Mouse (Mus musculus) gastrocnemius, adult 8-10 months (tissue): ENCODE data around the gene Nr3c2. TPM values are rescaled to one million over a fixed set of nuclear protein-coding genes. Genes with fewer than 3 reads are reported as not detected.

Source experiments
- DNase-seq, 2 experiments: peaks; one replicate each; pipeline ENCODE4 v3.0.0; 2022; ENCODE audit warnings: low spot score in 2 of 2
- total RNA-seq, 4 experiments: library from RNA; stranded (reverse); gene quantifications; 2 replicates each; pipeline ENCODE4 v1.2.4; 2022

Nr3c2 gene
- total RNA-seq, 4 experiments from 2014 or later, result 12.7 to 14.8 (median 13.1) TPM

- no peak for DNase-seq
Measured at GRCm38 (mm10) chr8:77051399-77052275, 152.4 kb downstream of the Nr3c2 start.

DNA sequence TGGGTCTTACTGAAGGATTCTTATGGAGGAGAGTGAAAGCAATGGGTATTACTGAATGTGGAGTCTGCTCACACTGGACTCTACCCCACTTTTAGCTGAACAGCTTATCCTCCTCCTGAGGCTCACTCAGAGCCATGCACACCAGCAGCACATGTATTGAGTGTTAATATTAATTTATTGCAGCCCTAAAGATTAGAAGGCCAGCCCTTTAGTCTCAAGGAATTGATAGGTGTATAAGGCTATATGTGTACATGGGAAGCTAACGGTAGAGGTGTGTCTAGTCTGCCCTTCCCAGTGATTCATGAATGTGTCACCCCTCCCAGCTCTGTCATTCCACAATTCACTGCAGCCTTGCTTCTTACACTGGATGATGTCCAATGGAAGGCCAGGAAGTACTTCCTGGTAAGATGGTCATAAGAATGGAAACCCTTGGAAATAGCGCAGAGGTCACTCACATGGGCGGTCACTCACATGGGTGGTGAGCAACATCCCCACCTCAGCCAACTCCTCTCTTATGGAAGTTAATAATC, 156.3 kb downstream of the Nr3c2 start:
- no peak for DNase-seq

GRCm38 (mm10) chr8:77056853-77057252, 157.6 kb downstream of the Nr3c2 start:
- DNase-seq, result no peak

GRCm38 (mm10) chr8:77082687-77083086, 183.4 kb downstream of the Nr3c2 start:
- no peak for DNase-seq

DNA sequence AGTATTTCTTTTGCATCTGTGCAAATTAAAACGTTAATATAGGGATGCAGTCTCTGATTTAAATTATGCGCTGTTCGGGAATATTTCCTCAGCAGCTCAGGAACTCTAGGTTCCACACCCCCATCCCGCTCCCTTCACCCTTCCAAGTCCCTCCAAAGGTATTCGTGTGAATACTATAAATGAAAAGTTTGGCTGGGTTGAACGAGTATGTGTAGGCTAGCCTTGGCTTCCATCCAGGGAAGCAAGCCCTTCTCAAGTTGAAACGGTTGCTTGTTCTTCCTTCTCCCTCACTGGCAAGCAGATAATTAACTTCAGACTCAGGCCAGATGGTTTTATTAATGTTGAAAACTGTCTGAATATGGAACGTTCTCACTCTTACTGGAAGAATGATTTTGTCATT, 186.8 kb downstream of the Nr3c2 start:
- DNase-seq, result no peak

DNA sequence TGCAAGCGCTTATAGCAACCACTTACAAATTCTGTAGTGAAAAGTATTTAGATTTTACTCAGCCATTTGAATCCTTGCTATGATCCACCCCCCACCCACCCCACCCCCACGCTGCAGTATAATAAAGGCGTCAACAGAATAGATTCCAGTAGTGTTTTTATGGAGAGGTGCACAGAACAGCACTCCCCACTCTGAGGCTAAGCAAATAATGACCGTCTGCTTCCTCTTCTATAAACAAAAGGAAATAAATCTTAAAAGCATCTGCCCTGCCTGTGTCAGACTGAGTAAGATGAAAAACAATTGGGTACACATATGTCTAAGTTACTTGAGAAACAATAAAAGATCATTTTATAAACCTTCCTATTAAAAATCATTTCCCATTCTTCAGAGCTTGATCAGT, 197.5 kb downstream of the Nr3c2 start:
- no peak for DNase-seq

DNA sequence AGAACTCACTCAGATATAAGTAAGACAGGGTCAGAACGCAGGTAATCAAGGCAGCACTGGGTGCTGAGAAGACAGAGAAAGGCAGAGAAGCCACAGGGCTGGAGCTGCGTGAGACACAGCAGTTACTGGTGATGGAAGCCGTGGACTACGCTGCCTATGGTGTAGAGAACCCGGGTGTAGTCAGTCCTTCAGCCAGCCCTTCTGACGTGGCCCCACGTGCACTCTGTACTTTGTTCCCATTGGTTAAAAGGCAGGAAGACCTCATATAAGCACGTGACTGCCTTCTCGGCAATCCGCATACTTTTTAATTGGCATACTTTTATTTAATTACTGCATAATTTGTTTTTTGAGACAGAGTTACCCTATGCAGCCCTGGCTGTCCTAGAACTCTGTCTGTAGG, 198.9 kb downstream of the Nr3c2 start:
- DNase-seq, result no peak

DNA sequence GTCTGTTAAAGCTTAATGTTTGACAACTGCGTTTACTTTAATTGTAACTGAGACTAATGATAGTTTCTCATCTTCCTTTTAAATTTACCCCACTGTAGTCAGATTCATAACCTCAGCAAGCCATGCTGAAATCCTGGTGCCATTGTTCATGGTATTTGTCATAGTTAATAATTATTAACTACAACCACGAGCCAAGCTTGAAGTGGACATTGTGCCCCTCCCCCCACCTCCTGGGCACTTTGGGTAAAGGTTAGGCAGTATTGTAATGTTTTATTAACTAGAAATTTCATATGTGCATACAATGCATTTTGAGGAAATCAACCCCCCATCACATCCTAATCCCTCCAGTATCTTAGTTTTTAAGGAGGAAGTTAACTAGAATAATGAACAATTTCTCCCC, 201.1 kb downstream of the Nr3c2 start:
- no peak for DNase-seq

DNA sequence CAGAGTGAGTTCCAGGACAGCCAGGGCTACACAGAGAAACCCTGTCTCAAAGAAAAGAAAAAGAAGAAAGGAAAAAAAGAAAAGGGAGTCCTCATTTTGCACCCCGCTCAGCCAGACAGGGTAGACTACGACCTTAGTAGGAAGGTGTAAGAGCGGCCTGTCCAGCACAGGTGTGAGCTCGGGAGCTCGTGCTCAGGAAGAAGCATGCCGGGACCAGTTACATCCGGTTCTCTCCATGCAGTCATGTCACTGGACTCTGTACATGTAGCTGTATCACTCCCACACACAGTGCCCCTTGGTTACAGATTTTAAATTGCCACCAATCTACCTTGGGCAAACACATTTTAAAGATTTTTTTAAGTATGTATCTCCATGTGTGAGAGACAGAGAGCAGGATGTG, 203.6 kb downstream of the Nr3c2 start:
- DNase-seq, result no peak

GRCm38 (mm10) chr8:77112719-77113118, 213.5 kb downstream of the Nr3c2 start:
- DNase-seq, result no peak

- no peak for DNase-seq
Measured at GRCm38 (mm10) chr8:77114769-77115168, 215.5 kb downstream of the Nr3c2 start.

DNA sequence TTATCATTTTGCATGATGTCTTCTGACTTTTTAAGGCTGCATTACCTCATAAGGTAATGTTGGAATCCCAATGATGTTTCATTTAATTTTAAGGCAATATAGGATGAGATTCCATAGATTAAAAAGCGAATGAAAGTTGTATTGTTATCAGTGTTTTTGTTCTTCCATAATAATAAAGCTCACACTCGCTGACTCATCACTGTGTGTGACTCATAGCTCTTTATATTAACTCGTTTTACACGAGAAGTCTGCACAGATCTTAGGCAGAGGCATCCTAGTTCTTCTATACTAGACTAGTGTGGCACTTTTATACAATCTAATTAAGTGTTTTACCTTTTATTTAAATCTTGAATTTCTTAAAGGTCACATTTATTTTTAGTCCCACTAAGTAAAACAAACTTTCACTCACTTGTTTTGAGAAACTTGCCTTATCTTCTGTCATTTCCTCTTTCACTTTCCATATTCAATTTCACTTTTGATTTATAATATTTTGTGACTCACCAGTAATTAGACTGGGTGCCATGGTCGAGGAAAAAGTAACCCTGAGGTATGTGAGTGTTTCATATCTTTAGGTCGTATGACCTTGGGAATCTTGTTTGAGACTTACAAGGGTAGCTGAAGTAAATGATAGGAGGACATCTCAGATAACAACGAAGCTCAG, 217.3 kb downstream of the Nr3c2 start:
- no peak for DNase-seq

DNA sequence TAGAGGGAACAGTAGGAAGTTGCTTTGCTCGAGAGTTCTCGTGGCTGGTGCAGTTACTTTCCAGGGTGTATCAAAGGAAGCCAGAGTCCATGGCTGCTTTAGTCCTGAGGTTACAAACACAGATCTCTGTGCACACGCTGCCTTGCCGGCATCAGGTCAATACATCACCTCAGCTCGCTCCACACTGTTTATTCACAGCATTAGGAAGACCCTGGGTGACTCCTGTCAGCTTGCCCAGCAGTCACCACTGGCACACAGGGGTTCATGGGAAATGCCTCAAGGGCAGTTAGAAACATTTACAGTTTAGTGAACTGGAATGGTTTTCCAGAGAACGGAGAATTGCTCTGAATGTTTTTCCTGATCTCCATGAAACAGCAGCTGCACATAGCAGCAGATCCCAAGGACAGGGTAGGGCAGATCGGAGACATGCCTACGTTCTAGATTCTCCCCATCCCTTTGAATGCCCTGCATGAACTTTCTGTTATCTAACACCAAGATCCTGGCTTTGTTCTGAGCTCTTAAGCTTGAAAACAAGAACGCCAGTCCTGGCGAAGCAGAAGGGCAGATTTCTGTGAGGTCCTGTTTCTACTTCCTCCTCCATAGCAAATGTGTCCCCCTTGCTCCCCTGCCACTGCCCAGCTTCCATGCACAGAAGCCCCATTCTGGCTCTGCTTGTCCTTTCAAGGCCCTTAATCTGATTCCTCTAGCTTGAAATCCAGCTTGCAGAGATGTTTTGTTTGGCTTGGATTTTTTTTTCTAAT, 221.7 kb downstream of the Nr3c2 start:
- DNase-seq, result no peak

DNA sequence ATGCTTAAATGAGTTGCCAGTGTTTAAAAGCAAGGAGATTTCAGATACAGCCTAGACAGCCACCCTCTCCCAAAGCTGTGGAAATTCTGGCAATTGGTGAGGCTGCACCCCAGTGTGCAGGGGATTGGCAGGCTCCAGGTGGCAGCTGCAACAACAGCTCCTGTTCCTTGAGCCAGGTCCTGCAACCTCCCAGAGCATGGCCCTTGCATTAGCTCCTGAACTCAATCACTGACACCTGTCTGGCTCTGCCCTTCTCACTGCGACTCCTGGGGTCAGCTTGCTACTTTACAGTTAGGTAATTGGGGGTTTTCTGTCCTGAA, 222.3 kb downstream of the Nr3c2 start:
- DNase-seq, result no peak

GRCm38 (mm10) chr8:77122300-77122699, 223.1 kb downstream of the Nr3c2 start:
- no peak for DNase-seq

DNA sequence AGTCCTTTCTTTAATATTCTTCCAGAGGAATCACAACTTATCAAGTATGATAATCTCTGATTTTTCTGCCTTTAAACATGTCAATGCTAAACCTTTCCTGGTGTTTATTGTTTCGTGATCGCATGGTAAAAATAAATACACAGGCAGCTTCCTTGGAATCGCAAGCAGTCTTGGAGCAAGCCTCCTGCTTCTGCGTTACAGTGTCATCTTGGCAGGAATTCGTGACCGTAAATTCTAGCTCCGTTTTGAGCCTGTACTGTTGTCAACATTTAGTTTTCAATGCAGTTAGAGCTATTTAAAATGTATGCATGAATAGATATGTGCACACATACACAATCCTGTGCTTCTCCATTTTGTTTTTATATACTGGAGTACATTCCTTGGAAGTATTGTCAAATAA, 226.5 kb downstream of the Nr3c2 start:
- no peak for DNase-seq

GRCm38 (mm10) chr8:77128006-77128405, 228.8 kb downstream of the Nr3c2 start:
- DNase-seq, result no peak

GRCm38 (mm10) chr8:77132903-77133637, 233.8 kb downstream of the Nr3c2 start:
- DNase-seq, result peak; percentile 52 to 76

GRCm38 (mm10) chr8:77133797-77134385, 234.6 kb downstream of the Nr3c2 start:
- no peak for DNase-seq

DNA sequence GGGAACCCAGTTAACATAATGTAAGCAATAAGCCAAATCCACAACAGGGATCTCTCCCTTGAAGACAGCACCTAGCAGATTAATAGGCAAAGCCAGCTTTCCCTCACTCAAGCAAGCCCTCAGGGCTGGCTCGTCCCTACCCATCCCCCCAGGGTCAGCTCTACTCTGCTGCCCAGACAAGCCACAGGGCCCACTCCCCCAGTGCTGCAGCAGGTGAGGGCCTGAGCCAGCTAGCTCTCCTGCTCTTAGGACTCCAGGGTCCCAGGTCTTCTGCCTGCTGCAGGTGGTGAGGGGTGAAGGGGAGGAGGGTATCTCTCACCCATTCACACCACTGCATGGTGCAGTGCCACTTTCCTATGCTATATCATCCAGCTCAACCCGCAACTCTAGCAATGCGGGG, 246.0 kb downstream of the Nr3c2 start:
- DNase-seq, result no peak

DNA sequence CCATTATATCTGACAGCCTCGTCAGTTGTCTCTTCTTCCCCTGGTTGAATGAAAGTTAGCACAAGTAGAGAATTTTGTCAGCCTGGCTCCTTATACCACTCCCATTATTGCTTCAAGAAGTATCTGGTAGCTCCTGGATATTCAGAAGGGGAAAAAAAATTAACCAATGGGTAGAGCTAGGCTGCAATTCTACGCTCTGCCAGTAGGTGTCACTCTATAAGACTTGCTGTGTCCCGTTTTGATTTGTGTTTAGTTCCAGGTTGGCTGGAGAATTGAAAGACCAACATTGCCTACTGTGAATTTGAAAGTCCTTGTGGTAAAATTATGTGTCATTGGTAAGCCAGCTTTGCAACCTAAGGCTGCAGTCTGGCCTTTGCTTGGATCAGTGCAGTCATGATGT, 255.3 kb downstream of the Nr3c2 start:
- DNase-seq, result no peak
